ENCODE assay signal across 8 mouse cellular contexts in genomic region chr4:107801366-107802184, GRCm38 (mm10). TPM values are rescaled to one million over a fixed set of nuclear protein-coding genes. Genes with fewer than 3 reads are reported as not detected.
DNase-seq lines count a peak whose midpoint lies in the region; ATAC-seq and TF ChIP-seq lines count a peak whose summit lies in the region.

No protein-coding gene starts in this region.

- H3K4me1 ChIP-seq in heart, adult 2 months (ENCODE audit: control insufficient read depth, insufficient read depth, low read length), result 0 out of 2 replicates have a peak, but pooled peaks cover 2% of the 10 kb centered on the region
- peaks cover 11% of the 10 kb centered on the region for H3K4me1 ChIP-seq in kidney, embryonic 14.5 days (ENCODE audit: control insufficient read depth, insufficient read depth, low read length)
- peaks cover 15% of the 10 kb centered on the region; the same call in 1 of the 2 replicates for H3K4me1 ChIP-seq in midbrain, postnatal 0 days (ENCODE audit: insufficient read depth, low read length)

- H3K79me2 ChIP-seq in heart, adult 2 months (replicated peaks; ENCODE audit: control insufficient read depth, insufficient read depth, low read length), result no peaks in the 10 kb centered on the region

- H3K36me3 ChIP-seq in heart, adult 2 months (ENCODE audit: control insufficient read depth, insufficient read depth, low read length), result no peaks in the 10 kb centered on the region
- no peaks in the 10 kb centered on the region for H3K36me3 ChIP-seq in kidney, embryonic 14.5 days (ENCODE audit: control insufficient read depth, insufficient read depth, low read length)
- peaks cover 4% of the 10 kb centered on the region; the same call in 1 of the 2 replicates for H3K36me3 ChIP-seq in midbrain, postnatal 0 days (ENCODE audit: insufficient read depth, low read length)
- H3K36me3 ChIP-seq in splenic B cell, adult 2 months (ENCODE audit: control insufficient read depth, insufficient read depth, low read length, poor library complexity, severe bottlenecking), result no peaks in the 10 kb centered on the region

- peak overlapping the region; percentile 56 for H3K4me3 ChIP-seq in heart, adult 2 months
- peak overlapping the region; percentile 66 for H3K4me3 ChIP-seq in kidney, embryonic 14.5 days (ENCODE audit: low read length)
- peak overlapping the region; percentile 85 for H3K4me3 ChIP-seq in midbrain, postnatal 0 days (ENCODE audit: low read depth, low read length)

- intact Hi-C loops in heart, adult 2 months (cut with DNase I), result no loop called here

- TF ChIP-seq EP300 in heart, adult 2 months (IDR thresholded peaks at IDR 0.05; ENCODE audit: insufficient read depth, low read depth, low read length), result no peak

- no peak for TF ChIP-seq CTCF in heart, adult 2 months (IDR thresholded peaks at IDR 0.05)
- TF ChIP-seq CTCF in midbrain, postnatal 0 days (IDR thresholded peaks at IDR 0.05), result peak; percentile 79

- no peak for TF ChIP-seq POLR2A in heart, adult 2 months (IDR thresholded peaks at IDR 0.05; ENCODE audit: insufficient read depth, low read depth, low read length)

- H3K9ac ChIP-seq in heart, adult 2 months (ENCODE audit: low read depth, low read length), result peak overlapping the region; percentile 54
- peak overlapping the region; percentile 74 for H3K9ac ChIP-seq in kidney, embryonic 14.5 days (ENCODE audit: low read depth, low read length)
- peak overlapping the region; percentile 93 for H3K9ac ChIP-seq in midbrain, postnatal 0 days (replicated peaks; ENCODE audit: low read length, poor library complexity, severe bottlenecking)

- WGBS in heart, adult 2 months, result 11% methylated on average over 39 of the region's 41 CpGs
- WGBS in kidney, embryonic 14.5 days, result 1% methylated on average over 32 of the region's 41 CpGs
- 1% methylated on average over 33 of the region's 41 CpGs for WGBS in midbrain, postnatal 0 days

- ATAC-seq in kidney, embryonic 14.5 days (ENCODE audit: low FRiP score, low TSS enrichment), result peak; percentile 39
- ATAC-seq in midbrain, postnatal 0 days (ENCODE audit: low FRiP score), result peak; percentile 83

- DNase-seq in right cerebral cortex, adult 18-20 months, result peak; percentile 88
- no peak for DNase-seq in right cerebral cortex, postnatal 14 days
- peak; percentile 81 for DNase-seq in embryo, embryonic 9.5 days (ENCODE audit: extremely low spot score)
- peak; percentile 81 to 86 for DNase-seq in heart, adult 2 months
- DNase-seq in liver, result peak; percentile 87
- DNase-seq in midbrain, postnatal 0 days (ENCODE audit: low spot score), result peak; percentile 88
- peak; percentile 59 for DNase-seq in splenic B cell, adult 2 months (ENCODE audit: low read depth, low spot score)

- H3K9me3 ChIP-seq in kidney, embryonic 14.5 days (ENCODE audit: control insufficient read depth, low read length), result no peaks in the 10 kb centered on the region
- H3K9me3 ChIP-seq in midbrain, postnatal 0 days (ENCODE audit: low read length), result no peaks in the 10 kb centered on the region

- H3K27ac ChIP-seq in heart, adult 2 months, result no peak overlapping the region
- peak overlapping the region; percentile 11 for H3K27ac ChIP-seq in kidney, embryonic 14.5 days (ENCODE audit: low read depth, low read length)
- H3K27ac ChIP-seq in midbrain, postnatal 0 days (ENCODE audit: low read depth, low read length), result peak overlapping the region; percentile 97

- H3K27me3 ChIP-seq in heart, adult 2 months (ENCODE audit: control insufficient read depth, insufficient read depth, low read length), result peaks cover 2% of the 10 kb centered on the region; the same call in 1 of the 2 replicates
- peaks cover 10% of the 10 kb centered on the region for H3K27me3 ChIP-seq in kidney, embryonic 14.5 days (ENCODE audit: control insufficient read depth, insufficient read depth, low read length)
- no peaks in the 10 kb centered on the region for H3K27me3 ChIP-seq in midbrain, postnatal 0 days (ENCODE audit: insufficient read depth, low read length)
- H3K27me3 ChIP-seq in splenic B cell, adult 2 months (ENCODE audit: control insufficient read depth, insufficient read depth, low read length, poor library complexity, severe bottlenecking), result no peaks in the 10 kb centered on the region

- peak overlapping the region; percentile 99 for H3K4me2 ChIP-seq in kidney, embryonic 14.5 days (replicated peaks; ENCODE audit: low read depth, low read length)
- H3K4me2 ChIP-seq in midbrain, postnatal 0 days (ENCODE audit: low read depth, low read length, poor library complexity, severe bottlenecking), result peak overlapping the region; percentile 92

RNA-seq across cellular contexts. Expression of gene Lrp8, which starts 0.5 kb away (rescaled TPM):
- total RNA-seq in heart, adult 2 months (2021), result 1 to 10 TPM in 1 of 2 experiments, under 1 TPM in 1; 0.68 to 1.1 TPM
- 0.97 and 1.0 TPM in 2 replicates for polyA plus RNA-seq in heart, adult 2 months (2012; rRNA removed)
- 3.6 and 4.2 TPM in 2 replicates for polyA plus RNA-seq in kidney, embryonic 14.5 days (2014; fragmentation: Nextera tagmentation; extraction: Ambion mirVana)
- 74.1 and 78.5 TPM in 2 replicates for total RNA-seq in midbrain, postnatal 0 days (2014; rRNA removed)
- polyA plus RNA-seq in midbrain, postnatal 0 days (2015; fragmentation: Nextera tagmentation; extraction: Ambion mirVana), result 31.9 and 35.2 TPM in 2 replicates
